Mouse (Mus musculus): ENCODE data around the gene Spib. TPM values are rescaled to one million over a fixed set of nuclear protein-coding genes. Genes with fewer than 3 reads are reported as not detected.

Gene Spib
- total RNA-seq, 2 experiments from 2014 or later = not detected

GRCm38 (mm10) chr7:44549621-44550408, 17.9 kb upstream of the Spib start:
- DNase-seq (ENCODE audit: low spot score in 2 of 2) = no peak

DNA sequence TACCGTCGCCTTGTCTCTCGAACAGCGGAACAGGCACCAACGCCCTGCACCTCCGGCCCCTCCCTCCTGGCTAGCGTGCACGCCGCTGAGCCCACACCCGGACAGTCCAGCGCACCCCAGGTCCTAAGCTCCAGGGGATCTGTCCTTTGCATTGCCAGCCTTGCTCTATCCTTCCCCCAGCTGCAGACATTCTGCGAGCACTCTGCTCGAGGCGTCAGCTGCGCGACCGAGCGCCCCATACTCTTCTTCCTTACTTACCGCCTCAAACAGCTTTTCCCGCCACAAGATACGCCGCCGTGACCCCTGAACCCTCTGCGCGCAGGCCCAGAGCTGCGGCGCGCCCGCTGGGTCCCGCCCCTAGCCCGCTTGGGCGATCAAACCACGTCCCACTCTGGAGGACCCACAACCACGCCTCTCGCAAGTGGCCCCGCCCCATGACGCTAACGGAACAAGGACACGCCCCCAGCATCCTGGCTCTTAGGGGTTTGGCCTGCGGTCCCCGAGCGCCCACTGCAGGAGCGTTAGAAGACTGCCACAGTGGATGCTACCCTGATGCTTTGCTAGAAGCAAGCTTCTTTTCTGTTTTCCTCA, 16.7 kb upstream of the Spib start, which contains the start of gene Pold1:
Pold1 (minus strand) TSS at position 353 of the 591 bp plus-strand sequence.
- DNase-seq (ENCODE audit: low spot score in 2 of 2) = peak; percentile 98 to 100

DNA sequence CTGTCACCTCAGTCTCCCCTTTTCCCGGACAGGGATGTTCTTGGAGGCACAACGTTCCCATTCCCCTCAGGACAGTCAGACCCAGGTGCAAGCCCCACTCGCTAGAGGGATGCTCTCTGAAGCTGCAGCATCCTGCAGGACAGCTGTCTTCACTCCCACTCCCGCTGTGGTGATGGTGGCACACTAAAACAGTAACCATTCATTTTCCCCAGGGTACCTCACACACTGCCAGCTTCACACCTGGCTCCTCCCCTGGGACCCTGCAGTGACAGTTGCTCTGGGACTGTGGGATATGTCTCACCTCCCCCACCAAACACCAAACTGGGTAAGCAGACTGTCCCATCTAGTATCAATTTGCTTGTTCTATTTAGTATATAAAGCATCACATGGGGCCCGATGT, 15.9 kb upstream of the Spib start:
- DNase-seq (ENCODE audit: low spot score in 2 of 2) = no peak

DNA sequence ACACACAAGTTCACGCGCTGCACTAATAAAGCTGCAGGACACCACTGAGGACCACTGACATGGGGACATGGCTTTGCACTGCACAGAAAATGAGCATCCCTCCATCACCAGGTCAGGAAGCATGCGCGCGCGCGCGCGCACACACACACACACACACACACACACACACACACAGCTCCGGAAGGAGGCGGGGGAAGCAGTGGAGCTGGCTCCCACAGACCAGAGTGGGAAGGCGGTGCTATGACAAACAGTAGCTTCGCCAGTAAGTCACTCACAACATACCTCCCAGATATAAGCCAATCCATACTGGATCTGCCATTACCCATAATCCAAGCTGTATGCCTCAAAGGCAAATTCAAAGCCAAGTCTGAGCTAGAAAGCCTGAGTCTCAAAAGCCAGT, 15.2 kb upstream of the Spib start:
- no peak for DNase-seq (ENCODE audit: low spot score in 2 of 2)

DNA sequence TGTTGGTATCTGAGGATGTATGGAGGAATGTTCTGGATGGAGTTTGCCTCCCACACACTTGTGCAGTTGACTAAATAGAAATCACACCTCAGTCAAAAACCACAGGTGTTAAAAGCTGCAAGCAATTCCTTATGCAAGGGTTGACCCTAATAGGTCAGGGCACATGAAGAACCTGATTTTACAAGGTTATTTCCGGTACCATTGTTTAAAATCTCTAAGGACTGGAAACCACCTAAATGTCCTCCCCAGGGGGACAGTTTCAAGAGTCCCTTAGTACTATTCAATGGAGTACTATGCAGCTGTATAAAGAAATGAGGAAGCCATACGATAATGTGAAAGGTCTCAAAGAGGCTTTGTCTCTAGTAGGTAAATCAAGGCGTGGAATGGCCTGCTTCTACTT, 14.4 kb upstream of the Spib start:
- DNase-seq (ENCODE audit: low spot score in 2 of 2) = no peak

GRCm38 (mm10) chr7:44543071-44543470, 11.2 kb upstream of the Spib start:
- DNase-seq (ENCODE audit: low spot score in 2 of 2) = no peak

- DNase-seq (ENCODE audit: low spot score in 2 of 2) = no peak
Observed at GRCm38 (mm10) chr7:44542555-44542954, 10.7 kb upstream of the Spib start.

DNA sequence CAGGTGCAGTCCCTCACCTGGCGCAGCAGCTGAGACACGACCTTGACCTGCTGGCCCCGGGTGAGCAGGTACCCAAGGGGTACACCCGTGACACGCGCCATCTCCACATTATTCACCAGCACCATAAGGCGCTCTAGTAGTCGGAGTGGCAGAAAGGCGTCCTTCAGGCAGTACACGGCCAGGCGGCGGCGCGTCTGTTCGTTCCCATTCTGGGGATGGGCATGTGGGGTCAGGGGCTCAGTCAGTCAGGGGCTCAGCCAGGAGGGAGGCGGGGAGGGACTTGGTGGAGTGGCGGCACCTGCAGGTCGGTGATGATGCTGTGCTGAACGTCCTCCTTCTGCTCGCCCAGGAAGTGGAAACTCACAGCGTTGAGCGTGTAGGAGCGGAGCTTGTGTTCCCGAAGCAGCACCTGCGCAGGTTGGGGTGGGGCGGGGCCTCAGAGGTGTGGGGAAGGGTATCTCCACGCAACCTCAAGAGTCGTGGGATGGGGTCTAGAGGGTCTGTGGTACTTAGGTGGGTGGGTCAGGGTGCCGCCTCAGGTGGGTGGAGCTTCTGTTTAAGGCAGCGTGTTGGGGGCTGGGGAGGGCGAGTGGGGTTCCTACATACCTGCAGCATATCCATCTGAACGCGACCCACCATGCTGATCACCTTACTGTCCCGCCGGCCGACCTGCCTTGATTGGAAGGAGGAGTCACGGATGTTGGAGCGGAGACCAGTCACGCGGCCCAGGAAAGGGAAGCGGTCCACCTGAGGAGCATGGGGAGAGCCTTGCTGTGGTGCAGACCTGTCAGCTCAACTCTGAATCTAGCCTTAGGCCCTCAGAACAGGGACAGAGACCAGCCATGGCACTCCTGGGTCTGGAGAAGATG, 7.1 kb upstream of the Spib start:
- no peak for DNase-seq (ENCODE audit: low spot score in 2 of 2)

DNA sequence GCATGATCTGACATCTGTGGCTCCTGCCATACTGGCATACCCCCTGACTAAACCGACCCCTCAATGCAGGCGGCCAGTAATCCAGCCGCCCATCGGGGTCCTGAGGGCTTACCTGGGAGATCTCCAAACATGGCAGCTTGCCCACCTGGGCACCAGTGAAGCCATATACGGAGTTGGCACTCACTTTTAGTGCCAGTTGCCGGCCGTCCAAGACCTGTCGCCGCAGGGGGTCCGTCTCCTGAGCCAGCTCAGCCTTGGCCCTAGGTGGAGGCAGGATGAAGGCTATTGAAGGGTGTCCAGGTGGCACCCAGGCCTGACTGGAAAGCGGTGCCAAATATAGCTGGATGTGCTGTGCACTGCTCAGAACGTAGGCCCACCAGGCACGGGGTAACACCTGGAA, 5.6 kb upstream of the Spib start:
- DNase-seq (ENCODE audit: low spot score in 2 of 2) = no peak

DNA sequence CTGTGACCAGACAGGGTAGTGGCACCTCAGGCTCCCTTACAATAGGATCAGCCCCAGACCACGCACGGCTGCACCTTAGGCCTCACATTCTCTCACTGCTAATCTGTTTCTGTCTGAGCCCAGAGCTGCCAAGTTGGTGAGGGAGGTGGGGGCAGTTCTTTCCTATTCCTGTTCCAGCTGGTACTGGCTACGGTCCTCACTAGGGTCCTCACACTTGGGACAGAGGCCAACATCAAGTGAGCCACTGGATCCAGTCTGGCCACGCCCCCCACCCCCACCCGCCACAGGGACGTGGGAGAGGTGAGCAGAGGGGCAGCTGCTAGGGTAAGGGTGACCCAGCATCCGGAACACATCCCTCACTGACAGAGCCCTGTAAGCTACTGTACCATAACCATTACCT, 5.1 kb upstream of the Spib start:
- DNase-seq (ENCODE audit: low spot score in 2 of 2) = no peak

DNA sequence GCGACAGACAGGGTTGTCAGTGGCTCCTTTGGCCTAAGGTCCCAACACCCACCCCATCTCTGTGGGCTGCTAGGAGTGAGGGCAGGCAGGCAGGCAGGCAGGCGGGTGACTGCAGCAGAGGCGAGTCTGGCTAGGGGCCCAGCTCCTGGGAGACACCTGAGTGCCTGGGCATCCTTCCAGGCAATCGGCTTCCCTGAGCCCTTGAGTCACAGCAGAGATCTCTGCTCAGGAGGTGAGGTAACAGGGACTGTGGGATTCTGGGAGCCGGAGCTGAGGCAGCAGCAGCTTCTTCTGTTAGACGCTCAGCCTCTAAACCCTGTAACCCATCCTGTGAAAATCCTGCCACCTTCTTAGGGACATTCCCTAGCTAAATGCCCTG, 4.7 kb upstream of the Spib start:
- DNase-seq (ENCODE audit: low spot score in 2 of 2) = no peak

DNA sequence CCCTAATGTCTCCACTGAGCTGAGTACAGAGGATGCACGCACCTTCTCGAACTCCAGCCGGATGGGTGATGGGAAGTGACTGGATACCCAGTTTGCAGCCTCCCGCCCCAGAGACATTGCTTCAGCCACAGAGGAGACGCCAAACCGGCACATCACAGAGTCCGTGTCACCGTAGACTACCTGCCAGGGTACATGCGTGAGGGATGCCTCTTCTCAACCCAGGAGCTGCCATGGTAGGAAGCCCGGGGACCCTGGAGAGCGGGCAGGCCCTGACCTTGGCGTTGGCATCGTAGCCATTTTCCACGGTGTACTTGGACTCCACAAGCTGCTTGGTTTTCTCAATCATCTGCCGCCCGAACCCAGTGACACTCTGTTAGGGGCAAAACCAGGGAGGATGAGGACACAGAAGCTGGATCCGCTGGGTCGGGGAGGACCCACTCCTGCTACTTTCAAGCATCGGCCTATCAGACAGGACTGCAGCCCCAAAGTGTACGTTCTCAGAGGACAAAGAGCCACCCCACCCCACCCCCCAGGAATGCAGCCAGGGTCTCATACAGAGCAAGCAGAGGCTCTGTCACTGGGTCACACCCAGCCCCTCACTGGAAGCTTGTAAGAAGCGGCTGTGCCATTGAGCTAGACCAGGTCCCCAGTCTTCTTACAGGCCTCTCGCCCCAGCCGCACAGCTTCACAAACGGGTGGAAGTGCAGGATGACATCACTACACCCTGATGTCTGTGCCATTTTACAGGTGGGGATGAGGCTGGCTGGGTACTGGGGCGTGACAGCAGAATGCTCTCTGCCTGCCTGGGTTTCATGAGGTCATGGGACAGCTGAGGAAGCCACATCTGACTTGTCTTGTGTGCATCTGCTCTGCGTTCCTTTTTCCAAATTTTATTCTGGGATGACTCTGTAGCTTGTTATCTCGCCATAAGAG, 4.1 kb upstream of the Spib start:
- no peak for DNase-seq (ENCODE audit: low spot score in 2 of 2)

GRCm38 (mm10) chr7:44534656-44535441, 3.0 kb upstream of the Spib start:
- DNase-seq (ENCODE audit: low spot score in 2 of 2) = no peak

GRCm38 (mm10) chr7:44534242-44534641, 2.4 kb upstream of the Spib start:
- DNase-seq (ENCODE audit: low spot score in 2 of 2) = no peak

DNA sequence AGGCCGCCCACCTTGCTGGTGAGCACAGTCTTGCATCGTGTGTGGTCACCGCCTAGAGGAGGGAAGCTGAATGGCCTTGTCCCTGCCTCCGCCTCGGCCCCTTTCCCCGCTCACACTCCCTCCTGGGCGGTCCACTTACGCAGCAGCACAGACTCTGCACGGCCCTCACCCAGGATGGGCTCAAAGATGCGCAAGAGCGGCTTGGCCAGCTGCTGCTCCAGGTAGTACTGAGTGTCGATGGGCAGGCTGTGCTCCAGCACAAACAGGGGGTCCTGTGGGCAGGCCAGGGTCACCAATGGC, 1.8 kb upstream of the Spib start:
- no peak for DNase-seq (ENCODE audit: low spot score in 2 of 2)

- no peak for DNase-seq (ENCODE audit: low spot score in 2 of 2)
Observed at GRCm38 (mm10) chr7:44532918-44533745, 1.3 kb upstream of the Spib start.

GRCm38 (mm10) chr7:44531207-44531606, 664 bp downstream of the Spib start:
- DNase-seq (ENCODE audit: low spot score in 2 of 2) = no peak

DNA sequence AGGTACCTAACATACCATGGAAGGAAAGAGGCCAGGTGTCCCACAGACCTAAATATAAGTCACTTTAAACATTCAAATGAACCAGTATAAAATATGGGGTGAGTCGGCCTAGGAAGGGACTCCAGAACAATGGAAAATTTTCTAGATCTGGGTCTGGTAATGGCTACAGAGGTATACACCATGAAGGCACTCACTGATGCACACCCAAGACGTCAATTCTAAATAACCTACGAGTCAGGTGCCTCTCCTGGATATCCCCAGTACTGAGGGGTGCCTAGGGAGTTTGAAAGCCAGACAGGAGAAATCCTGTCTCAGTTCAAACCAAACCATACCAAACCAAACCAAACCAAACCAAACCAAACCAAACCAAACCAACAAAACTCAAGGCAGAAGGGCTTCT, 1.4 kb downstream of the Spib start:
- no peak for DNase-seq (ENCODE audit: low spot score in 2 of 2)

- DNase-seq (ENCODE audit: low spot score in 2 of 2) = no peak
Observed at GRCm38 (mm10) chr7:44529518-44529917, 2.4 kb downstream of the Spib start.
